Mouse (Mus musculus) liver, adult 2 months (tissue): ENCODE data around the gene Naa25. TPM values are rescaled to one million over a fixed set of nuclear protein-coding genes. Genes with fewer than 3 reads are reported as not detected.

Experiments
- DNase-seq: peaks from one replicate; pipeline ENCODE4 v3.0.0-alpha.2; 2011; ENCODE audit warnings: low read depth, low spot score; ENCODE audit errors: extremely low read depth
- H3K27ac ChIP-seq: fragments of 200-500 bp; replicated peaks from 2 replicates; pipeline ENCODE4 v1.5.1; 2012; ENCODE audit warnings: low read depth, mild to moderate bottlenecking, control low read depth, inconsistent platforms, low read length; ENCODE audit not compliant: insufficient read depth
- H3K27me3 ChIP-seq: fragments of 200-500 bp; 2 replicates; pipeline ENCODE4 v1.6.1; 2012; ENCODE audit warnings: mild to moderate bottlenecking, moderate library complexity, low read length, inconsistent platforms; ENCODE audit not compliant: control insufficient read depth, insufficient read depth
- H3K36me3 ChIP-seq: fragments of 200-500 bp; 2 replicates; pipeline ENCODE4 v1.6.1; 2012; ENCODE audit warnings: low read length, inconsistent platforms; ENCODE audit not compliant: control insufficient read depth, insufficient read depth
- H3K4me1 ChIP-seq: fragments of 200-500 bp; 2 replicates; pipeline ENCODE4 v1.6.1; 2011; ENCODE audit warnings: low read length; ENCODE audit not compliant: control insufficient read depth, insufficient read depth
- H3K4me3 ChIP-seq: fragments of 200-500 bp; 2 replicates; pipeline ENCODE4 v1.5.1; 2011; ENCODE audit warnings: low read depth, mild to moderate bottlenecking, control low read depth, low read length, moderate library complexity; ENCODE audit not compliant: insufficient read depth
- H3K79me2 ChIP-seq: fragments of 200-500 bp; 2 replicates; pipeline ENCODE4 v1.6.1; 2012; ENCODE audit warnings: inconsistent platforms, mild to moderate bottlenecking, low read length, moderate library complexity; ENCODE audit not compliant: control insufficient read depth, insufficient read depth
- H3K9ac ChIP-seq: fragments of 200-500 bp; 2 replicates; pipeline ENCODE4 v1.6.1; 2012; ENCODE audit warnings: low read depth, mild to moderate bottlenecking, control low read depth, inconsistent platforms, low read length
- CTCF ChIP-seq: fragments of 200-500 bp; IDR thresholded peaks from 2 replicates; pipeline ENCODE4 v1.5.1; 2011; ENCODE audit warnings: low read depth, low read length, control low read depth
- POLR2A ChIP-seq: fragments of 200-500 bp; IDR thresholded peaks from 2 replicates; pipeline ENCODE4 v1.6.1; 2011; ENCODE audit warnings: low read length, control low read depth; ENCODE audit not compliant: insufficient read depth; ENCODE audit errors: extremely low read depth
- WGBS: fragments of 180-500 bp; shearing (Covaris S2); methylation state at CpG from one replicate; pipeline ENCODE4 v1.1.7; 2018; 5-methylcytosine and 5-hydroxymethylcytosine counted together
- polyA plus RNA-seq: library from polyadenylated mRNA; depleted of rRNA; stranded (reverse); fragments of >200 nt; gene quantifications from 2 replicates; pipeline ENCODE4 v1.2.3, GENCODE M21; 2012
- total RNA-seq: library from RNA; depleted of rRNA; stranded (reverse); fragments of >200 nt; gene quantifications from 2 replicates; pipeline ENCODE4 v1.2.3, GENCODE M21; 2014

The Naa25 gene
- total and polyA plus RNA-seq, 2 experiments = 7.6 to 8.6 TPM

GRCm38 (mm10) chr5:121407856-121408255, 10.1 kb downstream of the Naa25 start:
- Histone ChIP-seq H3K9ac (no peak overlapping the region), H3K4me1 (peaks cover 13% of the 10 kb centered on the region), H3K27ac (peak overlapping the region; percentile 38), H3K79me2 (peaks cover 21% of the 10 kb centered on the region; the same call in 1 of the 2 replicates), H3K4me3 (no peak overlapping the region), H3K27me3 (no peaks in the 10 kb centered on the region), H3K36me3 (peaks cover 12% of the 10 kb centered on the region)
- DNase-seq = peak; percentile 96
- 30% methylated on average over 8 of the region's 8 CpGs for WGBS
- no peak for TF ChIP-seq POLR2A
- TF ChIP-seq CTCF = no peak

- Histone ChIP-seq H3K36me3 (peaks cover 37% of the 10 kb centered on the region), H3K4me3 (no peak overlapping the region), H3K9ac (no peak overlapping the region), H3K27ac (no peak overlapping the region), H3K79me2 (peaks cover 11% of the 10 kb centered on the region), H3K4me1 (peaks cover 13% of the 10 kb centered on the region), H3K27me3 (no peaks in the 10 kb centered on the region)
- DNase-seq = no peak
- 58% methylated on average over 4 of the region's 4 CpGs for WGBS
- TF ChIP-seq CTCF = no peak
- TF ChIP-seq POLR2A = no peak
Measured at GRCm38 (mm10) chr5:121410975-121411374, 13.2 kb downstream of the Naa25 start.

- no peak for DNase-seq
- TF ChIP-seq CTCF = no peak
- no peak for TF ChIP-seq POLR2A
- Histone ChIP-seq H3K9ac (no peak overlapping the region), H3K36me3 (peaks cover 77% of the 10 kb centered on the region), H3K27ac (no peak overlapping the region), H3K4me3 (no peak overlapping the region), H3K79me2 (no peaks in the 10 kb centered on the region), H3K4me1 (no peaks in the 10 kb centered on the region), H3K27me3 (no peaks in the 10 kb centered on the region)
- 94% methylated on average over 9 of the region's 9 CpGs for WGBS
Measured at GRCm38 (mm10) chr5:121420721-121421120, 23.0 kb downstream of the Naa25 start.

- no peaks in the 10 kb centered on the region for H3K79me2 ChIP-seq
- no peak for TF ChIP-seq CTCF
- no peak for TF ChIP-seq POLR2A
- 89% methylated on average over 6 of the region's 6 CpGs for whole genome bisulfite sequencing
- H3K36me3 ChIP-seq = peaks cover 72% of the 10 kb centered on the region
- no peaks in the 10 kb centered on the region for H3K4me1 ChIP-seq
- no peak overlapping the region for H3K9ac ChIP-seq
- no peak overlapping the region for H3K4me3 ChIP-seq
- no peaks in the 10 kb centered on the region for H3K27me3 ChIP-seq
- H3K27ac ChIP-seq = no peak overlapping the region
- no peak for DNase-seq
Measured at GRCm38 (mm10) chr5:121422787-121423186, 25.1 kb downstream of the Naa25 start.

GRCm38 (mm10) chr5:121423297-121423696, 25.6 kb downstream of the Naa25 start:
- H3K79me2 ChIP-seq = no peaks in the 10 kb centered on the region
- no peak overlapping the region for H3K27ac ChIP-seq
- H3K4me3 ChIP-seq = no peak overlapping the region
- no peaks in the 10 kb centered on the region for H3K4me1 ChIP-seq
- no peak overlapping the region for H3K9ac ChIP-seq
- H3K36me3 ChIP-seq = peaks cover 72% of the 10 kb centered on the region
- H3K27me3 ChIP-seq = no peaks in the 10 kb centered on the region
- no peak for TF ChIP-seq CTCF
- DNase-seq = peak; percentile 69
- WGBS = 44% methylated on average over 10 of the region's 10 CpGs

GRCm38 (mm10) chr5:121428954-121429353, 31.2 kb downstream of the Naa25 start:
- 93% methylated on average over 3 of the region's 3 CpGs for WGBS

More at GRCm38 (mm10) chr5:121428954-121429353, 31.2 kb downstream of the Naa25 start:
- Histone ChIP-seq H3K79me2 (no peaks in the 10 kb centered on the region), H3K27ac (no peak overlapping the region), H3K4me3 (no peak overlapping the region), H3K36me3 (peaks cover 58% of the 10 kb centered on the region), H3K9ac (no peak overlapping the region), H3K27me3 (no peaks in the 10 kb centered on the region), H3K4me1 (peaks cover 14% of the 10 kb centered on the region)
- DNase-seq = no peak
- TF ChIP-seq POLR2A = no peak
- TF ChIP-seq CTCF = no peak
